Mouse (Mus musculus) macrophage (primary cell): Measurements from ENCODE around the gene Gnai3. TPM values are rescaled to one million over a fixed set of nuclear protein-coding genes. Genes with fewer than 3 reads are reported as not detected.

Source experiments
- H3K27ac ChIP-seq: fragments of 350-480 bp; formaldehyde crosslinking; 2 replicates; pipeline ENCODE4 v1.9.0; 2021
- H3K36me3 ChIP-seq: fragments of 350-480 bp; formaldehyde crosslinking; 2 replicates; pipeline ENCODE4 v1.9.0; 2021; ENCODE audit errors: inconsistent target
- H3K4me3 ChIP-seq: fragments of 350-480 bp; formaldehyde crosslinking; 2 replicates; pipeline ENCODE4 v1.9.0; 2021; ENCODE audit errors: inconsistent target
- H3K79me2 ChIP-seq: fragments of 350-480 bp; formaldehyde crosslinking; 2 replicates; pipeline ENCODE4 v1.9.0; 2021; ENCODE audit errors: inconsistent target
- WGBS: methylation state at CpG from one replicate; pipeline ENCODE4 v1.1.7; 2026; ENCODE audit warnings: inconsistent platforms; ENCODE audit not compliant: missing documents; 5-methylcytosine and 5-hydroxymethylcytosine counted together
- polyA plus RNA-seq: library from polyadenylated mRNA; stranded (reverse); fragments of 250-400 nt; gene quantifications from 3 replicates; pipeline ENCODE4 v1.2.4, GENCODE M21; 2018; ENCODE audit warnings: inconsistent platforms

Gnai3 gene
- polyA plus RNA-seq, 1 experiment from 2014 or later = 64.3 TPM

DNA sequence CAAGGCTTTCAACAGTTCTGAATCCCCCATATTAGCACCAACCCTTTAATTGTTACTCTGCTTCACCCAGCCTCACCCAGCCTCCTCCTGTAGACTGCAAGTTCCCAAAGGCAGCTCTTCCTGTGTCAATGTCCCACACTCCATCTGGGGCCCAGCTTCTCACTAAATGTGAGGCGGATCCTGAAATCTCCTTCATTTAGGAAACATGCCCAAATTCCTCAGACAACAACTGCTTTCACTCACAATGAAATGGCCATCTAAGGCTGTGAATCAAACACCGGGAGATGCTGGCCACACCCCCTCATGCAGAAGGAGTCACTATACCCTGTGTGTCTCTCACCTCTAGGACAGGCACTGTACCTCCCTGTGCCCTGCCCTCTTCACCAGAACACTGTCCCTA lies 56.0 kb downstream of the Gnai3 start:
- Histone ChIP-seq H3K27ac (no peak overlapping the region), H3K36me3 (no peaks in the 10 kb centered on the region), H3K79me2 (peaks cover 7% of the 10 kb centered on the region), H3K4me3 (no peak overlapping the region)
- WGBS = 95% methylated on average over 2 of the region's 2 CpGs

DNA sequence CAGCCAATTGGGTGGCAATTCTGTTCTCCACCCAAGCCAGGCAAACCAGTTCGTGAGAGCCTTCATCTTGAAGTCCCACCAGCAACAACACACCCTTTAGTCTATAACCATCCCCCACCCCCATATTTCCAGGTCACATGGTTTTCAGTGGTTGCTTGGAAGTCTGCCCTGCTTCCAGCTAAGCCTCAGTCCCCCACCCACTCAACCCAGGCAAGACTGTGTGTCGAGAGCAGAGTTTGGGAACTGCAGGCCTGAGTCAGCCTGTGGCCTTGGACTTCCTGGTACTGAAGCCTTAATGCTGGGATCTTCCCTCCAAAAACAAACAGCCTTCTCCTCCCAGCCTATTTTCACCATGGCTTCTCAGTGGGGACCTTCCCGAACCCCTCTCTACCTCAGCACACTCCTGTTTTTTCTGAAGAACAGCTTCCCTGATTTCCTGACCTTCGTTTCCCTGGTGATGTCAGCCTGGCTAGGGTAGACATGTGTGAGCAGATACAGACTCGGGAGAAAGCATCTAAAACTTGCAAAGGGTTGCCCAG lies 57.0 kb downstream of the Gnai3 start:
- Histone ChIP-seq H3K27ac (no peak overlapping the region), H3K79me2 (peaks cover 17% of the 10 kb centered on the region), H3K4me3 (no peak overlapping the region), H3K36me3 (no peaks in the 10 kb centered on the region)
- WGBS = 78% methylated on average over 5 of the region's 5 CpGs

DNA sequence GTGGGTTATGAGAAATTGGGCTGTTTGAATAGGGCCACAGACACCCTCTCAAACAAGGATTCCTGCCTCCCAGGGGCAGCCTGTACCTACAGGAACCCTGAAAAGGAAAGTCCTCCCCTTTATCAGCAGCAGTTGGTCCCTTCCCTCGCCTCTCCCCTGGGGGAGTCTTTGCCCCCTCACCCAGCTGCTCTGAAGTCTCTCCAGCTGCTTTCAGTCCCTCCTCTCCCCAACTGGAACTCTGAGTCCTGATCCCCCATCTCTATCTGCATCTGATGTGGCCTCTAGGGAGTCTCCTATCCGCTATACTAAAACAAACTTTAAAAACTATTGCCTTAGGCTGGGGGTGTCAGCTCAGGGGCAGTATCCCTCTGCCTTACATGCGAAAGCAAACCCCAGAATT lies 58.6 kb downstream of the Gnai3 start:
- Histone ChIP-seq H3K4me3 (no peak overlapping the region), H3K79me2 (peaks cover 33% of the 10 kb centered on the region), H3K36me3 (no peaks in the 10 kb centered on the region), H3K27ac (no peak overlapping the region)
- WGBS = 92% methylated on average over 3 of the region's 3 CpGs

DNA sequence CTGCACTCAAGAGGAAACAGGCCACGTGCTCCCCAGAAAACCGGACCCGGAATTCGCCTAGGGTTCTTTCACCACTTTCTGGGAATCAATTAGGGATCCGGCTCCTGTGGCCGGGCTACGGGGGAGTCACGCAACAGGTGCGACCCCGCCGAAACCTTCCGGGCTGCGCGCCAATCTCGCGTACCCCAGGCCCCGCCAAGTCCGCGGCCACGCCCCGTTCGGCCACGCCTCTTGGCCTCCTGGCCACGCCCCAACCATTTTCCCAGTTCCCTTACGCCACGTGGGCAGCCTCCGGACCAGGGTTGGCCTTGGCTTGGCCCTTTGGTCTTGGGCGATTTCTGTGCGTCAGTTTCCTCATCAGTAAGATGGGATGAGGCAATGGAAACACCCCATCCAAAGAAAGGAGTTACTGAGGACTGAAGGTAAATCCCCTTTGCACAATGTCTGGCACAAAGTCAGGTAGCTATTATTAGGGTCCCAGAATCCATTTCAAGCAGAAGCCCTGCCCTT lies 59.4 kb downstream of the Gnai3 start, which contains the start of gene Ampd2:
TSS of gene Ampd2 (minus strand) at position 182 of the 510 bp plus-strand sequence.
- H3K36me3 ChIP-seq = no peaks in the 10 kb centered on the region
- H3K27ac ChIP-seq = peak within 1 kb of the TSS; percentile 66
- under 1% methylated on average over 27 of the region's 29 CpGs for WGBS

DNA sequence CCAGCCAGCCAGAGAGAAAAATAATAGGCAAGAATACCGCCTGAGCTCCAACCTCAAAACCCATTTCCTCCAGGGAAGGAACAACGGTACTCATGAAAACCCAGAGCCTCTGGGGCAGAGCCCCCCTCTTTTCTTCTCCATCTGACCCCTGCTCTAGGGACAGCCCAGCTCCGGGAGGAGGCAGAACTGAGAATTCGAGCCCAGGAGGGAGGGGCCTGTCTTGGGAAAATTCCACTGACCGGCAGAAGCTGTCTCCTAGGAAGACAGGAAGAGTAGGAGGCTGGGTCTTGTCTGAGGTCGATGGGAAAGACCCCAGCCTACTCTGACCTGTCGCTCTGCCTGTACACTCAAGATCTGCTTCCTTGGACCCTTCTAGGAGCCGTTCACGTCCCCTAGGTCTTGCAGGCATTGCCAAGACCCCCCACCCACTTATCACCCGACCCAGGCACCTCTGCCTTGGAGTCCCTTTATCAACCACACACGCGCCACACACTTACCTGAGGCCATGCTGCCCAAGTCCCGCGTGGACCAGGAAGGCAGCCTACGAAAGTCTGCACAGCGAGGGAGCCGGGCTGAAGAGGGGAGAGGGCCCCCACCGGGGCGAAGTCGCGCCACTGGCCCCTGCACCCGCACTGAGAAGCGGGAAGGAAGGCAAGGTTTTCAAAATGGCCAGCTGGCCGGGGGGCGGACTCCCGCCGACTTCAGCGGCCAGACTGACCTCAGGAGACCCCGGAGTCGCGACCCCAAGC lies 60.1 kb downstream of the Gnai3 start:
- Histone ChIP-seq H3K27ac (peak overlapping the region; percentile 66), H3K4me3 (peak overlapping the region; percentile 74), H3K79me2 (peaks cover 47% of the 10 kb centered on the region), H3K36me3 (no peaks in the 10 kb centered on the region)
- 2% methylated on average over 31 of the region's 31 CpGs for WGBS

More for the DNA sequence above, 59.4 kb downstream of the Gnai3 start, which contains the start of gene Ampd2:
- Histone ChIP-seq H3K79me2 (peaks cover 41% of the 10 kb centered on the region), H3K4me3 (peak within 1 kb of the TSS; percentile 74)

DNA sequence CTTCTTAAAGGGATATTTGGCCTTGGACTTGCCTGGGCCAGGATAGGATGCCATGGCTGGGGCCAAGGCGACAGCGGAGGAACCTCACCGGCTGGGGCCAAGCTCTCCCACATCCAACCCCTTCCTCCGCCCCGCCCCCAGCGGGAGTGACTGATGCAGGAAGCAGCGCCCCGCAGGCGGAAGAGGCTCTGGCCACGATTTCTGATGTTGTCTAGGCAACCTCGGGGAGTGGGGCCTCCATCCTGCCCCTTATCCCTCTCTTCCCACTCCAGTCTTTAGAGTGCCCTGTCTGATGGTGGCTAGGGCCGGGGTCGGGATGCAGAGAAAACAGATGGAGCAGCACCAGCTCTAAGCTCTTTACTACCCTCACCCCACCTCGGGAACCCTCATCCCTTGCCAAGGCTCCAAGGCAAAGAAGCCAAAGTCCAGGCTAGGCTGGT lies 60.6 kb downstream of the Gnai3 start:
- Histone ChIP-seq H3K4me3 (peak overlapping the region; percentile 74), H3K27ac (peak overlapping the region; percentile 66), H3K79me2 (peaks cover 52% of the 10 kb centered on the region), H3K36me3 (peaks cover 4% of the 10 kb centered on the region; the same call in 1 of the 2 replicates)
- WGBS = 0% methylated on average over 14 of the region's 14 CpGs

DNA sequence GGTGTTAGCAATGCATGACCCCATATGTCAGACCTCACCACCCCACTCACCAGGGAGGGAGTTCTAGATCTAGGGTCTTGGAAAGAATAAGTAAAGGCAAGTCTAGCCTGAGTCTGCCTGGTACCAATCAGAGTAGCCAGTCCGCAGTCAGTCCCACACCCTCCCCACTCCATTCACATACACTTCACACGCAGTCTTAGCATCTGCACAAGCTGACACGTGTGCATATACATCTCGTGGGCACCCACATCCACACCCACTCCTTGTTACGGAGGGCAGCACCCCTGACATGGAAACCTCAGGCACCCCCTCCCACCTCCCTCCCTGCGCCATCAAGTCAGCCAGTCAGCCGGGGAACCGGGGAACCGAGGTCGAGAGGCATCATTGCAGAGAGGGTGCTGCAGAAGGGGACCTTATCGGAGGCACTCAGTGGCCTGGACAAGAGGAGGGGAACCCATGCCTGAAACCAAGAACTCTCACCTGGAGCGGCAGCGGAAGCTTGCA lies 61.1 kb downstream of the Gnai3 start:
- Histone ChIP-seq H3K79me2 (peaks cover 52% of the 10 kb centered on the region), H3K4me3 (peak overlapping the region; percentile 74), H3K36me3 (peaks cover 8% of the 10 kb centered on the region; the same call in 1 of the 2 replicates), H3K27ac (peak overlapping the region; percentile 66)
- 6% methylated on average over 13 of the region's 13 CpGs for WGBS

DNA sequence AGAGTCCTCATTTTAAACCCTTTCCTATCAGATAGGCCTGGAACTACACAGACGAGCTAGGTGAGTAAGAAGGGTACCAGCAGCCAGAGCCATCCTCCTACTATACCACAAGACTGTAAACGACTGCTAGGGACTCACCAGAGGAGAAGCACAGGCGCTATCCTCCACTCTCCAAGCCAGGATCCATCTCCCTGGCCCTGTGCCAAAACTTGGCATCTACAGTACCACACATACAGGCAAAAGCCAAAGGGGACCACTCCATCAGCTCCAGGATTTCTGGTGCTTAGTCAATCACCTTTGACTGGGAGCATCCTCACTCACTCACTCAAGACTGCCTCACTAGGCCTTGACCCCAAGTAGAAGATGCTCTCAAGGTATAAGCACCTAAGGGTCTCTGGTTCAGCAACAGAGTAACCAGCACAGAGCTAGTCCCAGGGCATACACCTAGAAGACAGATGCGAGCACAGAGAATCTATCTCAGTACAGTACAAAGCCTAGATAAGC lies 62.0 kb downstream of the Gnai3 start:
- Histone ChIP-seq H3K4me3 (no peak overlapping the region), H3K27ac (no peak overlapping the region), H3K36me3 (peaks cover 16% of the 10 kb centered on the region), H3K79me2 (peaks cover 52% of the 10 kb centered on the region)
- 74% methylated on average over 4 of the region's 4 CpGs for WGBS

DNA sequence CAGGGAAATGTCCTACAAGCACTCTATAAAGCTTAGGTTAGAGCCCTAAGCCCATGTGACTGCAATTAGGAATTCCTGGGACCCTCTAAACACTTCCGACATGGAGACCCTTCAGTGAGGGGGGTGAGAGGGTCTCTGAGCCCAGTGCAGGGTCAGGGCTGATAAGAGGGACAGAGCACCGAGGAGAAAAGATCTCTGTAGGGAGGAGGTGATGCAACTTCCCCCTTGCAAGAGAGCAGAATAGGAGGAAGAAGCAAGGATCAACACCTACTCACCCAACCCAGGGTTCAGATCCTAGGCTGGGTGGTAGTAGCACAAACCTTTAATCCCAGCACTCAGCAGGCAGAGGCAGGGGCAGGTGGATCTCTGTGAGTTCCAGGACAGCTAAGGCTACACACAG lies 62.8 kb downstream of the Gnai3 start:
- H3K79me2 ChIP-seq = peaks cover 52% of the 10 kb centered on the region
- no peak overlapping the region for H3K4me3 ChIP-seq
- H3K36me3 ChIP-seq = peaks cover 24% of the 10 kb centered on the region
- H3K27ac ChIP-seq = no peak overlapping the region
- WGBS = 22% methylated on average over 2 of the region's 2 CpGs

DNA sequence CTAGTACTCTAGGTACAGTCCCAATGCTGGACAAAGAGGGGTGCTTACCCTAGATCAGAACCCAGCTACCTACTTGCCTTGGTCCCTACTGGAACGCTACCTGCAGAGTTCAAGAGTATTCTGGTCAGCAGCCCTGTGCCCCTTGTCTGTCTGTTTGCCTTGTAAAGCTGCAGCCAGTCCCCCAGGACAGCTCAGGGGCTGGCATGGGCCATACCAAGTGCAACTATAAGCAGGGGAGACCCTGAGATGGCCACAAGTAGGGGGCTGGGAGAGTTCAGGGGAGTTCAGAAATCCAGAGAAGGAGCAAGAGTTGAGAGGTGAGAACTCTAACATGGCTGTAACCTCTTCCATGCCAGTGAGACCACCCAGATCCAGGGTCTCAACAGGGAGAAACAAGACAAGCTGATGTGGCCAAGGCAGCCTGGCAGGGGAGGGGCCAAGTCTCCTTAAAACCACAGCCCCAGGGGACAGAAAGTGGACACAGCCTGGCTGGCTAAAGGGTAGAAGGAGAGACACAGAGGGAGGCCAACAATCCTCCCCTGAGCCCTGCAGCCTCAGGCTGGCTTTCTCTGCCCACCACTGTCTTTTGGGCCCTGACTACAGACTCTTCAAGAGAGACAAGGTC lies 63.6 kb downstream of the Gnai3 start:
- H3K27ac ChIP-seq = no peak overlapping the region
- 94% methylated on average over 1 of the region's 1 CpGs for WGBS

DNA sequence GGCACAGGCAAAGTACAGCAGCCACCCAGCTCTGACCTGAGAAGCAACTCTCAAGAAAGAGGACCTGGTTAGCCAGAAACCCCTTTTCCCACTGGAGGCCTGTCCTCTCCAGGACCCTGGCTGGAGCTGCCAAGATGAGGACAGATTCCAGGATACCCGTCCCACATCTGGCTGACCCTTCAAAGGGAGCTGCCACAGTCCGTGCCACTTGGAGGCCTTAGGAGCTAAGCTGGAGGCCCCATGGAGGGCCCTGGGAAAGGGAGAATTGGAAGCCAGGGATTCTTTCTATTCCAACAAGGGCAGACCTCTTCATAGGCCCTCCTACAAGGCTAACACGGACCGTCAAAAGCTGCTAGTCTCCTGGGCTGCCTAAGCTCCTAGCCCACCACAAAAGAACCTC lies 64.3 kb downstream of the Gnai3 start:
- WGBS = 91% methylated on average over 4 of the region's 4 CpGs
- Histone ChIP-seq H3K36me3 (peaks cover 35% of the 10 kb centered on the region), H3K79me2 (peaks cover 52% of the 10 kb centered on the region), H3K27ac (no peak overlapping the region), H3K4me3 (no peak overlapping the region)

More for the DNA sequence above, 63.6 kb downstream of the Gnai3 start:
- no peak overlapping the region for H3K4me3 ChIP-seq
- peaks cover 29% of the 10 kb centered on the region for H3K36me3 ChIP-seq
- H3K79me2 ChIP-seq = peaks cover 52% of the 10 kb centered on the region

DNA sequence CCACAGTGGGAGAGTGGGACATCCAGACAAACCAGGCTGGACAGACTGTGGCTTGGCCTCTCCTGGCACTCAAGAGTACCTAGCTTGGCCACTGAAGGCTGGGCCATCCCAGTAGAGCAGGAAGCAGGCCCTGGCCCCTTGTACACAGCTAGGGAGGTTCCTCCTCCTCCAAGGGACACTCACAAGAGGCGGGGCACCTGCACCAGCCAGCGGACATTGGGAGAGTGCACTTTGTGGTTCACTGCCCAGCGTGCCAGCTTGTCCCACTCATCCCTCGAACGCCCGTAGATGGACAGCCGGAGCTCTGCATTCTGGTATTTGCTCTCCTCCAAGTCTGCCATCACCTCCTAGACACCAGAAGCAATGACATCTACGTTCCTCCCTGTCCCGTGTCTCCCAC lies 69.1 kb downstream of the Gnai3 start:
- H3K79me2 ChIP-seq = peaks cover 14% of the 10 kb centered on the region
- peaks cover 62% of the 10 kb centered on the region for H3K36me3 ChIP-seq
- WGBS = 100% methylated on average over 3 of the region's 9 CpGs
- H3K27ac ChIP-seq = no peak overlapping the region
- no peak overlapping the region for H3K4me3 ChIP-seq

DNA sequence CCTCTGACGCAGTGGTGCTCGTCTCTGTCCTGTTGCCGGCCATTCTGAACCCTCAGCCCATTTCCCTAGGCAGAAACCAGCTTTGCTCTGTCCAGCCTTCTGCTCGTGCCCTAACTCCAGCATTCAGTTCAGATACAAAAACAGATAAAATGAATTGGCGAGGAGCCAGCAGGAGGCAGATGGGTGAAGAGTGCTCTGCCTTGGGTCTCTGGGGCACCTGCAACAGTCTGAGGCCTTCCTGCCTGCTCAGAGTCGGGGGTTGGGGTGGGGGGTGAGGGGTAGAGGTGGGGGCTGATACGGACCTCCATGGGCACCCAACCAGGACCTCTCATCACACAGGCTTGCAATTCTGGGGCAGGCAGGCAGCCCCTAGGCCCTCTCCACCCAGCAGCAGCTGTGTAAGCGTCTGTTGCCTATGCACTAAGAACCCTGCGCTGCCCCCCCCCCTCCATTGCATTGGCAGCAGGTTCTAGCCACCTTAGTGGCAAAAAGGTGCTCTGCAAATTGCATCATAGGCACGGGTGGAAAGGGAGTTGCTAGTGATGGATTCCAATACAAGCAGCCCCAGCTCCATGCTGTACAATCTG lies 72.9 kb downstream of the Gnai3 start:
- H3K4me3 ChIP-seq = no peak overlapping the region
- H3K27ac ChIP-seq = no peak overlapping the region
- peaks cover 38% of the 10 kb centered on the region for H3K36me3 ChIP-seq
- 94% methylated on average over 10 of the region's 10 CpGs for WGBS
- no peaks in the 10 kb centered on the region for H3K79me2 ChIP-seq
